Mouse (Mus musculus) ES-E14 (cell line): ENCODE measurements around the gene Rpl9.

Experiments
- CHD2 ChIP-seq: IDR thresholded peaks from 2 replicates; pipeline ENCODE4 v1.6.1; 2014; ENCODE audit warnings: mild to moderate bottlenecking, low read depth, low read length, inconsistent platforms
- HCFC1 ChIP-seq: IDR thresholded peaks from 2 replicates; pipeline ENCODE4 v1.6.1; 2012; ENCODE audit warnings: low read length, inconsistent platforms, borderline replicate concordance; ENCODE audit not compliant: insufficient read depth
- MAFK ChIP-seq: IDR thresholded peaks from 2 replicates; pipeline ENCODE4 v1.6.1; 2014; ENCODE audit warnings: mild to moderate bottlenecking, low read depth, low read length, inconsistent platforms; ENCODE audit not compliant: insufficient read depth
- ZC3H11A ChIP-seq: IDR thresholded peaks from 2 replicates; pipeline ENCODE4 v1.6.1; 2012; ENCODE audit warnings: low read depth, mild to moderate bottlenecking, inconsistent platforms, low read length, borderline replicate concordance

DNA sequence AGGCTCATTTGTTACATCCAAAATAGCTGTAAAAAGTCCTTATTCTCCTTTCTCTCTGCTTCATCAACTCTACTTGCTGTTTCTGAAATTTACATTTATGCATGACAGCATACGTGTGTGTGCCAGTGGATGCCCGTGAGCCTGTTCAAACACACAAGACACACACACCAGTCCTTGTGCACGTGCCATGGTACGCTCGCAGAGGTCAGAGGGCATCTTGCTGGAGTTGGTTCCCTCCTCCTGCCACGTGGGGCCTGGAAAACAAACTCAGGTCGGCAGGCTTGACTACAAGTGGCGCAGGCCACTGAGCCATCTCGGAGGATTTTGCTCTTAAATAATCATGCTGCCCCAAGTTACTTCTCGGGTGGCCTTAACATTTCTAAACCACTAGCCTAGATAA, 40.7 kb downstream of the Rpl9 start:
- TF ChIP-seq ZC3H11A (no peak), HCFC1 (no peak), MAFK (no peak), CHD2 (no peak)
